Mouse (Mus musculus) erythroblast, embryonic 14.5 days (primary cell): ENCODE results near the gene Zfp771.

ENCODE experiments used
- GATA1 ChIP-seq: IDR thresholded peaks from 2 replicates; pipeline ENCODE4 v1.6.1; 2012; ENCODE audit warnings: low read length, inconsistent platforms, mixed read lengths
- TAL1 ChIP-seq: IDR thresholded peaks from 3 replicates; pipeline ENCODE4 v1.6.1; 2012; ENCODE audit warnings: low read length, inconsistent platforms, mixed read lengths

DNA sequence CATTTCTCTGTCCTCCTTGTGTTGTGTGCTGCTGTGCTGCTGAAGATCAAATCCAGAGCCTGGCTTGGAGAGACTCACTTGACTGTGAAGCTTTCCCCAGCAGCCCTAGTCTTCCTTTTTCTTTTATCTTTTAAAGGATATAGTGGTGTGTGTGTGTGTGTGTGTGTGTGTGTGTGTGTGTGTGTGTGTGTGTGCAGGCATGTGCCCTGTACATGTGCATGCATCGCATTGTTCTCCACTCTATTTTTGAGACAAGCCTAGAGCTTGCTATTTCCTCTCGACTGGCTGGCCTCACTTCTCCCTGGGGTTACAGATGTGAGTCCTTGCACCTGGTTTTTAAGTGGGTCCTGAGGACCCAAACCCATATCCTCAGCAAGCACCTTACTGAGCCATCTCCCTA lies 38.1 kb downstream of the Zfp771 start:
- no peak for TF ChIP-seq GATA1
- TF ChIP-seq TAL1, result no peak
